Mouse (Mus musculus) urinary bladder, adult 18-20 months (tissue): ENCODE measurements around the gene Hao2.

Source experiments
- DNase-seq, 2 experiments: peaks; one replicate each; pipeline ENCODE4 v3.0.0; 2022; ENCODE audit warnings: low spot score in 2 of 2, mixed read lengths in 2 of 2

Hao2 gene

DNA sequence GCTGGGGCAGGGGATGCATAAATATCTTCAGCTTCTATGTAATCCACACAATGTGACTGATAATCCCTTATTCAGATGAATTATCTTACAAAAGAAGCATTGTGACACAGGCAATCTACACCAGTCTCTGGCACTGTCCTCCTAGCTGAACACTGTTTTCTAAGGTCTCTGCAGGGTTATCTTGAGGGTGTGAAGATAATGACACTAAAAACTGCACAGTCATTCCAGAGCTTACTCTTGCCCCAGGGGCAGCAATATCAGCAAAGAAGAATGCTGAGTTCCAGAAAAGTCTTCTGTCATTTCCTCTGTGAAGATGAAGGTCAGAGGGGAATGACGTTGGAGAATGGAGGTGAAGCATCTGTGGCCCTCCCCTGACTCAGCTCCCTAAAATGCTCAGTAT is 36.1 kb downstream of the Hao2 start:
- no peak for DNase-seq

DNA sequence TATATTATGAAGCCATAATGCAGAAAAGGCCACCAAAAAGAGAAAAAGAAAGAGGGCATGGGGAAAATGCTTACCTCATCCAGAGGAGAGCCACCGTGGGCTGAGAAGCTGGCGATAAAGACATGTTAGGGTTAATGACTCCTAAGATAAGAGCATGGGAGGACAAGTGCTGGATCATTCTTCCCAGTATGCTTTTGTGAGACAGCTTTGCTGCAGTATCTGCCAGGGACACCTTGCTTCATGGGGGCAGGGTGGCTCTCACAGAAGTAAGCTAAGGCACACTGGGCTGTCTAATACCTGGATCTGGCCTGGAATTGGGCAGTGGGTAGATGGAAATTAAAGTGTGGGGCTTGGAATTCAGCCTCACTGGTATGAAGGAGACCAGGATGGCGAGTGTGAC is 37.9 kb downstream of the Hao2 start:
- DNase-seq: no peak

GRCm38 (mm10) chr3:98853685-98854084 is 39.4 kb downstream of the Hao2 start:
- DNase-seq: no peak

- no peak for DNase-seq
Measured at GRCm38 (mm10) chr3:98853051-98853450, 40.0 kb downstream of the Hao2 start.

GRCm38 (mm10) chr3:98852631-98853030 is 40.4 kb downstream of the Hao2 start:
- DNase-seq: no peak

GRCm38 (mm10) chr3:98851853-98852252 is 41.2 kb downstream of the Hao2 start:
- DNase-seq: no peak

- no peak for DNase-seq
Measured at GRCm38 (mm10) chr3:98850262-98850661, 42.8 kb downstream of the Hao2 start.

DNA sequence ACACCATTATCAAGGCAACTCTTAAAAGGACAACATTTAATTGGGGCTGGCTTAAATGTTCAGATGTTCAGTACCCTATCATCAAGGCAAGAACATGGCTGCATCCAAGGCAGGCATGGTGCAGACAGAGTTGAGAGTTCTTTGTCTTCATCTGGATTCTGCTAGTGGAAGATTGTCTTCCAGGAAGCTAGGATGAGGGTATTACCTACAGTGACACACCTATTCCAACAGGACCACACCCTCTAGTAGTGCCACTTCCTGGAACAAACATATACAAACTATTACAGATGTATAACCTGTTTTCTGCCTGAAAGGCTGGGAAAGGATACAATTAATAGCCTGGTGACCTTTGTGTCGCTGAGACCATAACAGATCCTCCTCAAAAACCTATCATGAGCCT is 44.1 kb downstream of the Hao2 start:
- no peak for DNase-seq
